Mouse (Mus musculus) bone marrow, adult 2 months (tissue): Measurements from ENCODE around the gene Rexo1. TPM values are rescaled to one million over a fixed set of nuclear protein-coding genes. Genes with fewer than 3 reads are reported as not detected.
A peak's percentile ranks its signal among the peaks of the same experiment; 100 is the strongest.
"Not testable (repeated sequence)": the region's sequence is repeated elsewhere in the genome, so short reads cannot be mapped to it uniquely, and the experiment has no call there.

Source experiments
- H3K27ac ChIP-seq: fragments of 200-500 bp; 2 replicates; pipeline ENCODE4 v1.5.1; 2012; ENCODE audit warnings: low read depth, mild to moderate bottlenecking, control low read depth, inconsistent platforms, low read length; ENCODE audit not compliant: control insufficient read depth, poor library complexity, insufficient read depth
- H3K4me1 ChIP-seq: fragments of 200-500 bp; 2 replicates; pipeline ENCODE4 v1.6.1; 2011; ENCODE audit warnings: low read length; ENCODE audit not compliant: control insufficient read depth, insufficient read depth
- H3K4me3 ChIP-seq: fragments of 200-500 bp; replicated peaks from 2 replicates; pipeline ENCODE3; 2011; ENCODE audit warnings: mild to moderate bottlenecking, low read depth, low read length, control low read depth; ENCODE audit not compliant: control insufficient read depth
- CTCF ChIP-seq: fragments of 200-500 bp; IDR thresholded peaks from 2 replicates; pipeline ENCODE4 v1.5.1; 2011; ENCODE audit warnings: low read length, control low read depth; ENCODE audit not compliant: control insufficient read depth, insufficient read depth
- POLR2A ChIP-seq: fragments of 200-500 bp; IDR thresholded peaks from 2 replicates; pipeline ENCODE4 v1.6.1; 2011; ENCODE audit warnings: low read depth, mild to moderate bottlenecking, control low read depth, low read length, borderline replicate concordance; ENCODE audit not compliant: control insufficient read depth
- WGBS: fragments of 180-500 bp; shearing (Covaris S2); methylation state at CpG from one replicate; pipeline ENCODE4 v1.1.7; 2018; 5-methylcytosine and 5-hydroxymethylcytosine counted together
- polyA plus RNA-seq: library from polyadenylated mRNA; stranded (reverse); fragments of >200 nt; gene quantifications from 2 replicates; pipeline ENCODE4 v1.2.4, GENCODE M21; 2011; ENCODE audit warnings: low replicate concordance; ENCODE audit not compliant: missing spikeins, insufficient read depth, insufficient read length

Gene Rexo1
- 46.3 and 55.3 TPM in 2 replicates for polyA plus RNA-seq

DNA sequence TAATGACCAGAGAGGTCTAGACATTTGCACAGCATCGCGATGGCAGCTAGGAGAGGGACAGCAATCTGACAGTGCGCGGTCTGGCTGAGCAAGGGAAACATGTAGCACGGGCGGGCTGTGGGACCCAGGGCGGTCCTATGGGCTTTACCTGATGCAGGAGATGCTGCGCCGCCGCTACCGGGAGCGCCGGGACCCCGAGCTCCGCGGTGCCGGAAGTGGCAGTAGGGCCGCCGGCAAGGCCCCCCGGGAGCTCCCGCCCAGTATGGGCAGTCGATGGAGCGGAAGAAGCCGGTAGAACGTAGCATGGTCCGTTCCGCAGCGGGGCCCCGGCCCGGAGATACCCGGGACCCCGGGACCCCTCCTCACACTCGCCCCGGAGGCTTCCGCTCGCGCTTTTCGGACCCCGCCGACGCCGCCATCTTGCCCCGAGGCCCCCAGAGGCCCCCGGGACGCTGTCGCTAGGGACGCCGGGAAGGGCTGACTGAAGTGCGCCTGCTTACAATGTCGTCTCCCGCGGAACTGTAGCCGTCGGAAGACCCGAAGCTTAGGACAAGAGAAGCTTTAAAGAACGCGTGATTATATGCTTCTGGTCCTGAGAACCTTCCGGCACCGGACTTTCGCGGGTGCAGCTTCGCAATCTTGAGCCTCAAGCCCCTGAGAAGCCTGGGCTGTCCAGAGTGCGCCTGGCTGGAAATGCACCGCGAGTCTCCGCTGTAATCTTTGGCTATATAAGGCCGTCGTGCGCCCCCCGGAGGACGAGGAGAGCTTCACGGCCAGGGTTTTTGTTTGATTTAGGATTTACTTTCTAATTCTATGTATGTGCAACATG lies at the start of gene Rexo1:
TSS of gene Rexo1 (minus strand) at position 445 of the 829 bp plus-strand sequence.
- Histone ChIP-seq H3K4me1 (peaks cover 6% of the 10 kb centered on the region), H3K4me3 (peak within 1 kb of the TSS; percentile 86), H3K27ac (peak within 1 kb of the TSS; percentile 90)
- 1% methylated on average over 72 of the region's 72 CpGs for WGBS
- TF ChIP-seq POLR2A = peak; percentile 12; the same call in 1 of the 2 replicates
- peak; percentile 87 for TF ChIP-seq CTCF

GRCm38 (mm10) chr10:80611024-80611423 lies 49.7 kb upstream of the Rexo1 start:
- no peak overlapping the region for H3K27ac ChIP-seq

GRCm38 (mm10) chr10:80610116-80610785 lies 48.9 kb upstream of the Rexo1 start:
- H3K27ac ChIP-seq = no peak overlapping the region
- TF ChIP-seq POLR2A (no peak), CTCF (no peak)
- H3K4me1 ChIP-seq = peaks cover 7% of the 10 kb centered on the region; the same call in 1 of the 2 replicates
- 67% methylated on average over 9 of the region's 9 CpGs for WGBS
- H3K4me3 ChIP-seq = no peak overlapping the region

More at GRCm38 (mm10) chr10:80611024-80611423, 49.7 kb upstream of the Rexo1 start:
- Histone ChIP-seq H3K4me3 (no peak overlapping the region), H3K4me1 (peaks cover 7% of the 10 kb centered on the region; the same call in 1 of the 2 replicates)
- TF ChIP-seq POLR2A (no peak), CTCF (peak; percentile 84)
- 24% methylated on average over 4 of the region's 4 CpGs for WGBS

GRCm38 (mm10) chr10:80609269-80609924 lies 48.0 kb upstream of the Rexo1 start:
- no peak for TF ChIP-seq CTCF
- TF ChIP-seq POLR2A = no peak
- WGBS = 78% methylated on average over 10 of the region's 10 CpGs
- no peak overlapping the region; the same call in 1 of the 2 replicates for H3K27ac ChIP-seq
- H3K4me1 ChIP-seq = peaks cover 9% of the 10 kb centered on the region; the same call in 1 of the 2 replicates
- no peak overlapping the region for H3K4me3 ChIP-seq

GRCm38 (mm10) chr10:80608435-80608834 lies 47.1 kb upstream of the Rexo1 start:
- TF ChIP-seq POLR2A (no peak), CTCF (no peak)
- no peak overlapping the region for H3K4me3 ChIP-seq
- 81% methylated on average over 3 of the region's 3 CpGs for WGBS
- H3K27ac ChIP-seq = no peak overlapping the region
- peaks cover 9% of the 10 kb centered on the region; the same call in 1 of the 2 replicates for H3K4me1 ChIP-seq

- peaks cover 9% of the 10 kb centered on the region; the same call in 1 of the 2 replicates for H3K4me1 ChIP-seq
- TF ChIP-seq CTCF (no peak), POLR2A (0 out of 2 replicates have a peak, but pooled peaks have one; percentile 0)
- no peak overlapping the region for H3K4me3 ChIP-seq
- WGBS = 93% methylated on average over 34 of the region's 34 CpGs
- no peak overlapping the region for H3K27ac ChIP-seq
Measured at GRCm38 (mm10) chr10:80606737-80607350, 45.5 kb upstream of the Rexo1 start.

DNA sequence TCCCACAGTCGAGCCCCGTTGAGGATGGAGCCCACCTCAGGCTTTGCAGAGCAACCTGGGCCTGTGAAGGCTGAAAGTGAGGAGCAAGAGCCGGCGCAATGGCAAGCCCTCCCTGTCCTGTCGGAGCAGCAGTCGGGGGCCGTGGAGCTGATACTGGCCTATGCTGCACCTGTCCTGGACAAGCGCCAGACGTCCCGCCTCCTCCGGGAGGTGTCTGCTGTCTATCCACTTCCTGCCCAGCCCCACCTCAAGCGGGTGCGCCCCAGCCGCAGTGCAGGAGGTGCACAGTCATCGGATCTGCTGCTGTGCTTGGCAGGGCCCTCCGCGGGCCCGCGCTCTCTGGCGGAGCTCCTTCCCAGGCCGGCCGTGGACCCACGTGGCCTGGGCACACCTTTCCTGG lies 44.9 kb upstream of the Rexo1 start:
- H3K4me3 ChIP-seq = no peak overlapping the region
- H3K4me1 ChIP-seq = peaks cover 9% of the 10 kb centered on the region; the same call in 1 of the 2 replicates
- 84% methylated on average over 23 of the region's 23 CpGs for WGBS
- H3K27ac ChIP-seq = no peak overlapping the region
- TF ChIP-seq POLR2A = no peak
- TF ChIP-seq CTCF = no peak

DNA sequence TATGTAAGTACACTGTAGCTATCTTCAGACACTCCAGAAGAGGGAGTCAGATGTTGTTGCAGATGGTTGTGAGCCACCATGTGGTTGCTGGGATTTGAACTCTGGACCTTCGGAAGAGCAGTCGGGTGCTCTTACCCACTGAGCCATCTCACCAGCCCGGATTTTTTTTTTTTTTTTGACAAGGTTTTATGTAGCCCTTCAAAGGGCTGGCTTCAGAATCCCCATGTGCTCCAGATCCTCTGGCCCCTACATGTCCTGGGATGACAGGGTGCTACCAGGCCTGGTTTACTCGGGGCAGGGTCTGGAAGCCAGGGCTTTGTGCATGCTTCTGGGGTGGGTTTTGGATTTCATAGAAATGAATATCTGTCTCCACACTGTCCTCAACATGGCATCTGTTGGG lies 44.4 kb upstream of the Rexo1 start, which contains the start of gene Gm49322:
TSS of gene Gm49322 (plus strand) at position 301 of the 400 bp plus-strand sequence.
- not testable (repeated sequence) for H3K4me1 ChIP-seq, H3K27ac ChIP-seq, H3K4me3 ChIP-seq
- WGBS = 86% methylated on average over 4 of the region's 4 CpGs
